Comparison of ENCODE assay signal across 20 mouse cellular contexts in the genomic region with DNA sequence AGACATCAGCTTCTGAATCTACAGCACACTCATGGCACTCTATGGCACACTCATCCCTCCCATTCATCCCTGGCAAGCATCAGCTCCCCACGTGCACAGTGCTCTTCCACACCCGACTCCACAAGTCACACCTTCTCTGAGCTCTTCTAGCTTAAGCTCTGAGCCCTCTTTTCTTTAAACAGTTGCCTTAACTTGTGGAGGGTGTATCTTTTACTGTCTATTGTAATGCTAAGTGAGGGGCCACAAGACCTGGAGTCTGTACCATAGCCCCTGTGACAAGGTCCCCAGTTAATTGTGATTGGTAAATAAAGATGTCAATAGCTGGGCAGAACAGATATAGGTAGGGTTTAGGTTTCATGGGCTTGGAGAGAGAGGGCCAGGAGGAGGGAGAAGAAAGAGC.
"Had no signal": no experiment of that assay in that cellular context is flagged by ENCODE, and none has a peak within 500 bp of the region (broad histone marks: within the 10 kb centered on the region; RNA-seq: fewer than 3 reads in every experiment).

No protein-coding gene starts in this region.

- H3K9ac ChIP-seq: kidney, embryonic 15.5 days; limb, embryonic 13.5 days; liver, embryonic 13.5 days; midbrain, embryonic 13.5 days; neural tube, embryonic 12.5 days; neural tube, embryonic 15.5 days; stomach, embryonic 15.5 days had no signal

- H3K4me3 ChIP-seq: kidney, embryonic 15.5 days; limb, embryonic 10.5 days; limb, embryonic 13.5 days; liver, embryonic 13.5 days; megakaryocyte, embryonic 14.5 days; midbrain, embryonic 10.5 days; midbrain, embryonic 13.5 days; neural tube, embryonic 12.5 days; neural tube, embryonic 15.5 days; stomach, embryonic 15.5 days had no signal

- H3K27ac ChIP-seq: kidney, embryonic 15.5 days; limb, embryonic 10.5 days; limb, embryonic 13.5 days; liver, embryonic 13.5 days; midbrain, embryonic 10.5 days; midbrain, embryonic 13.5 days; neural tube, embryonic 12.5 days; neural tube, embryonic 15.5 days; stomach, embryonic 15.5 days had no signal

- H3K4me1 ChIP-seq: kidney, embryonic 15.5 days; limb, embryonic 10.5 days; limb, embryonic 13.5 days; liver, embryonic 13.5 days; midbrain, embryonic 10.5 days; midbrain, embryonic 13.5 days; neural tube, embryonic 12.5 days; neural tube, embryonic 15.5 days; stomach, embryonic 15.5 days had no signal

- DNase-seq: kidney, adult 8-10 months; kidney, postnatal 10 days; kidney, postnatal 36 days; layer of hippocampus, postnatal 36 days; liver; liver, embryonic 13.5 days; lung, adult 2 months; right cerebral cortex, adult 18-20 months; right cerebral cortex, postnatal 14 days; right cerebral cortex, postnatal 4 days; thymus, postnatal 36 days had no signal

- H3K9me3 ChIP-seq: kidney, embryonic 15.5 days; limb, embryonic 10.5 days; limb, embryonic 13.5 days; liver, embryonic 13.5 days; megakaryocyte, embryonic 14.5 days; midbrain, embryonic 10.5 days; midbrain, embryonic 13.5 days; neural tube, embryonic 12.5 days; neural tube, embryonic 15.5 days; stomach, embryonic 15.5 days had no signal

- ATAC-seq: midbrain, embryonic 13.5 days had no signal

- H3K4me2 ChIP-seq: kidney, embryonic 15.5 days; limb, embryonic 13.5 days; liver, embryonic 13.5 days; midbrain, embryonic 13.5 days; neural tube, embryonic 12.5 days; neural tube, embryonic 15.5 days; stomach, embryonic 15.5 days had no signal

- H3K27me3 ChIP-seq: kidney, embryonic 15.5 days; limb, embryonic 13.5 days; liver, embryonic 13.5 days; megakaryocyte, embryonic 14.5 days; midbrain, embryonic 13.5 days; neural tube, embryonic 12.5 days; neural tube, embryonic 15.5 days; stomach, embryonic 15.5 days had no signal
